Mouse (Mus musculus): ENCODE results near the gene Spock1. TPM values are rescaled to one million over a fixed set of nuclear protein-coding genes. Genes with fewer than 3 reads are reported as not detected.

Gene Spock1
- polyA plus RNA-seq, 1 experiment from 2014 or later, result 4.0 TPM

- Histone ChIP-seq H3K4me1 (no peaks in the 10 kb centered on the region), H3K9me3 (no peaks in the 10 kb centered on the region), H3K27ac (replicated peaks) (no peak overlapping the region), H3K36me3 (replicated peaks) (no peaks in the 10 kb centered on the region), H3K27me3 (replicated peaks; ENCODE audit: low read depth, poor library complexity, severe bottlenecking) (no peaks in the 10 kb centered on the region), H3K4me3 (no peak overlapping the region)
- no peak for DNase-seq (ENCODE audit: low spot score)
- WGBS, result 94% methylated on average over 1 of the region's 1 CpGs
Measured at GRCm38 (mm10) chr13:57414716-57415115, 493.4 kb downstream of the Spock1 start.

- H3K27me3 ChIP-seq (replicated peaks; ENCODE audit: low read depth, poor library complexity, severe bottlenecking), result no peaks in the 10 kb centered on the region
- H3K4me1 ChIP-seq, result no peaks in the 10 kb centered on the region
- H3K4me3 ChIP-seq, result no peak overlapping the region
- no peaks in the 10 kb centered on the region for H3K9me3 ChIP-seq
- 88% methylated on average over 4 of the region's 4 CpGs for WGBS
- no peak overlapping the region for H3K27ac ChIP-seq (replicated peaks)
- H3K36me3 ChIP-seq (replicated peaks), result no peaks in the 10 kb centered on the region
- DNase-seq (ENCODE audit: low spot score), result no peak
Measured at GRCm38 (mm10) chr13:57407666-57408065, 500.5 kb downstream of the Spock1 start.

- Histone ChIP-seq H3K27me3 (replicated peaks; ENCODE audit: low read depth, poor library complexity, severe bottlenecking) (no peaks in the 10 kb centered on the region), H3K4me1 (no peaks in the 10 kb centered on the region), H3K4me3 (no peak overlapping the region), H3K27ac (replicated peaks) (no peak overlapping the region), H3K36me3 (replicated peaks) (no peaks in the 10 kb centered on the region), H3K9me3 (no peaks in the 10 kb centered on the region)
- 84% methylated on average over 7 of the region's 7 CpGs for WGBS
- DNase-seq (ENCODE audit: low spot score), result no peak
Measured at GRCm38 (mm10) chr13:57402386-57402785, 505.7 kb downstream of the Spock1 start.

GRCm38 (mm10) chr13:57372141-57372700, 535.9 kb downstream of the Spock1 start:
- no peaks in the 10 kb centered on the region for H3K4me1 ChIP-seq
- H3K36me3 ChIP-seq (replicated peaks), result no peaks in the 10 kb centered on the region
- no peaks in the 10 kb centered on the region for H3K27me3 ChIP-seq (replicated peaks; ENCODE audit: low read depth, poor library complexity, severe bottlenecking)
- DNase-seq (ENCODE audit: low spot score), result no peak
- no peak overlapping the region for H3K4me3 ChIP-seq
- no peak overlapping the region for H3K27ac ChIP-seq (replicated peaks)
- H3K9me3 ChIP-seq, result no peaks in the 10 kb centered on the region
- 88% methylated on average over 14 of the region's 14 CpGs for WGBS

Other genes starting within 250 kb of the Spock1 start
- 1.7 and 1.8 TPM in 2 replicates for gene Klhl3, start 205.3 kb upstream of the Spock1 start, polyA plus RNA-seq (2016; fragmentation: Nextera tagmentation; extraction: Ambion mirVana)
- gene Hnrnpa0, start 220.2 kb upstream of the Spock1 start, polyA plus RNA-seq (2016; fragmentation: Nextera tagmentation; extraction: Ambion mirVana), result 44.5 and 52.5 TPM in 2 replicates
- 43.2 and 43.3 TPM in 2 replicates for gene Idnk, start 249.3 kb upstream of the Spock1 start, polyA plus RNA-seq (2016; fragmentation: Nextera tagmentation; extraction: Ambion mirVana)

All from embryonic facial prominence, embryonic 10.5 days (tissue).